Mouse (Mus musculus) megakaryocyte, embryonic 14.5 days (primary cell): ENCODE measurements at regions not wholly inside any gene's neighbourhood (a gene's known extent, or its start where the extent isn't known, plus 50 kb on each side); places are given as distances from the start of the nearest gene placed in this dataset.

Experiments
- FLI1 ChIP-seq: IDR thresholded peaks from 2 replicates; pipeline ENCODE4 v1.6.1; 2012; ENCODE audit warnings: low read length, inconsistent platforms, mixed read lengths
- GATA1 ChIP-seq: IDR thresholded peaks from 3 replicates; pipeline ENCODE4 v1.6.1; 2012; ENCODE audit warnings: mixed read lengths, low read length, inconsistent platforms, borderline replicate concordance

- no peak for TF ChIP-seq GATA1
- no peak for TF ChIP-seq FLI1
Measured at GRCm38 (mm10) chr2:50942741-50943140, 206.2 kb downstream of the Rnd3 start.
